Mouse (Mus musculus): ENCODE measurements around the gene Trip10.
"Not testable (repeated sequence)": the region's sequence is repeated elsewhere in the genome, so short reads cannot be mapped to it uniquely, and the experiment has no call there.

Trip10 gene

GRCm38 (mm10) chr17:57264164-57264563 is 14.9 kb downstream of the Trip10 start:
- DNase-seq (ENCODE audit: low spot score) = no peak

GRCm38 (mm10) chr17:57264972-57265945 is 16.0 kb downstream of the Trip10 start:
- DNase-seq (ENCODE audit: low spot score) = peak; percentile 61

GRCm38 (mm10) chr17:57267556-57268126 is 18.4 kb downstream of the Trip10 start:
- no peak for DNase-seq (ENCODE audit: low spot score)

GRCm38 (mm10) chr17:57271301-57271700 is 22.0 kb downstream of the Trip10 start:
- DNase-seq (ENCODE audit: low spot score) = no peak

- DNase-seq (ENCODE audit: low spot score) = no peak
Observed at GRCm38 (mm10) chr17:57273846-57274245, 24.6 kb downstream of the Trip10 start.

GRCm38 (mm10) chr17:57274686-57275085 is 25.4 kb downstream of the Trip10 start:
- DNase-seq (ENCODE audit: low spot score) = no peak

GRCm38 (mm10) chr17:57275111-57275996 is 26.1 kb downstream of the Trip10 start:
- peak; percentile 74 for DNase-seq (ENCODE audit: low spot score)

GRCm38 (mm10) chr17:57275997-57276351 is 26.7 kb downstream of the Trip10 start:
- peak; percentile 12 for DNase-seq (ENCODE audit: low spot score)

GRCm38 (mm10) chr17:57276634-57277121 is 27.4 kb downstream of the Trip10 start:
- DNase-seq (ENCODE audit: low spot score) = peak; percentile 85

GRCm38 (mm10) chr17:57277598-57278261 is 28.5 kb downstream of the Trip10 start:
- not testable (repeated sequence) for DNase-seq (ENCODE audit: low spot score)

- DNase-seq (ENCODE audit: low spot score) = no peak
Observed at GRCm38 (mm10) chr17:57278537-57278936, 29.3 kb downstream of the Trip10 start.

GRCm38 (mm10) chr17:57278943-57279590 is 29.8 kb downstream of the Trip10 start, which contains the start of gene Vav1:
Vav1 (plus strand) TSS chr17:57279100.
- peak; percentile 51 for DNase-seq (ENCODE audit: low spot score)

GRCm38 (mm10) chr17:57279591-57280224 is 30.5 kb downstream of the Trip10 start:
- no peak for DNase-seq (ENCODE audit: low spot score)

GRCm38 (mm10) chr17:57280411-57280810 is 31.2 kb downstream of the Trip10 start:
- DNase-seq (ENCODE audit: low spot score) = peak; percentile 25

GRCm38 (mm10) chr17:57283906-57284305 is 34.7 kb downstream of the Trip10 start:
- no peak for DNase-seq (ENCODE audit: low spot score)

GRCm38 (mm10) chr17:57285077-57285476 is 35.8 kb downstream of the Trip10 start:
- no peak for DNase-seq (ENCODE audit: low spot score)

GRCm38 (mm10) chr17:57286718-57287355 is 37.6 kb downstream of the Trip10 start:
- no peak for DNase-seq (ENCODE audit: low spot score)

- DNase-seq (ENCODE audit: low spot score) = no peak
Observed at GRCm38 (mm10) chr17:57289252-57289651, 40.0 kb downstream of the Trip10 start.

- peak; percentile 43 for DNase-seq (ENCODE audit: low spot score)
Observed at GRCm38 (mm10) chr17:57290001-57290670, 40.9 kb downstream of the Trip10 start.

Data from layer of hippocampus, adult 11-12 months (tissue).